Mouse (Mus musculus): ENCODE measurements around the gene Lad1.

DNA sequence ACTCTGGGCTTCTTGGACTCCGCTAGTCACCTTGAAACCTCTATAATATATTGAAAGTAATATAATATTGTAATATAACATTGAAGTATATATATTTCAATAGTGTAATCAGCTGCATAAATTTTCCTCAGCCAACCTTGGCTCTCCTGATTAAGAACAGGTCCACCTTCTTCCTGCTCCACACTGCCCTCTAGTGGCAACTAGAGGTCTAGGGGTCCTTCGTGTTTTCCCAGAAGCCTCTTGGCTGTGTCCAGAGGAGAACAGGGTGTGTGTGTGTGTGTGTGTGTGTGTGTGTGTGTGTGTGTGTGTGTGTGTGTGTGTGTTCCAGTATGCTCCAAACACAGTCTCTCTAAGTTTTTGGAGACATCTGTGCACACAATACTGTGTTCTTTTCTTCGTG is 30.6 kb upstream of the Lad1 start:
- TF ChIP-seq POLR2A (IDR thresholded peaks at IDR 0.05; ENCODE audit: insufficient read length, low read depth) (no peak), CEBPB (IDR thresholded peaks at IDR 0.05; ENCODE audit: insufficient read depth, poor library complexity, severe bottlenecking) (no peak), POLR2AphosphoS2 (IDR thresholded peaks at IDR 0.05; ENCODE audit: insufficient read length, low read depth) (no peak), USF1 (IDR thresholded peaks at IDR 0.05; ENCODE audit: low read depth) (no peak), E2F4 (IDR thresholded peaks at IDR 0.05; ENCODE audit: insufficient read depth) (no peak), MYOD1 (IDR thresholded peaks at IDR 0.05; ENCODE audit: control insufficient read depth in 1 of 3, insufficient read length in 2 of 3, low read depth in 2 of 3) (no peak), MAX (IDR thresholded peaks at IDR 0.05; ENCODE audit: low read depth) (no peak), TCF12 (IDR thresholded peaks at IDR 0.05; ENCODE audit: insufficient read depth, poor library complexity, severe bottlenecking) (no peak)
